Mouse (Mus musculus) urinary bladder, postnatal 4 days (tissue): ENCODE measurements at regions not wholly inside any gene's neighbourhood (a gene's known extent, or its start where the extent isn't known, plus 50 kb on each side); places are given as distances from the start of the nearest gene placed in this dataset.
A peak's percentile ranks its signal among the peaks of the same experiment; 100 is the strongest.

Experiments
- DNase-seq, 2 experiments: peaks; one replicate each; pipeline ENCODE4 v3.0.0; 2021 to 2022; ENCODE audit warnings: low spot score in 2 of 2

GRCm38 (mm10) chr1:88575917-88576669 is 66.2 kb upstream of the Glrp1 start:
- no peak for DNase-seq

DNA sequence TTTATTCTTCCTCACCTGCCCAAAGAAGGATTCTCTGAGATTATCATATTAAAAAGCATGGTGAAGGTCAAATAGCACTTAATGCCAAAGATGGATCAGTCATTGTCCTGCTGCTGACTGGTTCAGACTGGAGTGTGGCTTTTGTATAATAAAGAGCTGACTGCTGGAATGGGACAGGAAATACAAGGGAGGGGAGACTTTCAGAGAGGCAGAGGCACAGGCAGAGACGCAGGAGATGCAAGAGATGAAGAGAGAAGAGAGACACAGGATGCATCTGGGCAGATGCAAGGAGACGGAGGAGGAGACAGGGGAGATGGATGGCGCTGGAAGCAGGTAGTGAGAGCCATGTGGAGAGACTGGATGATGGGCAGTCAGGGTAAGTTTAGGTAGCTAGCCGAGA is 65.4 kb upstream of the Glrp1 start:
- no peak for DNase-seq

- DNase-seq: no peak
These were observed 62.3 kb upstream of the Glrp1 start for GRCm38 (mm10) chr1:88572161-88572560.

- DNase-seq: no peak
These were observed 58.7 kb upstream of the Glrp1 start for GRCm38 (mm10) chr1:88568447-88569053.

DNA sequence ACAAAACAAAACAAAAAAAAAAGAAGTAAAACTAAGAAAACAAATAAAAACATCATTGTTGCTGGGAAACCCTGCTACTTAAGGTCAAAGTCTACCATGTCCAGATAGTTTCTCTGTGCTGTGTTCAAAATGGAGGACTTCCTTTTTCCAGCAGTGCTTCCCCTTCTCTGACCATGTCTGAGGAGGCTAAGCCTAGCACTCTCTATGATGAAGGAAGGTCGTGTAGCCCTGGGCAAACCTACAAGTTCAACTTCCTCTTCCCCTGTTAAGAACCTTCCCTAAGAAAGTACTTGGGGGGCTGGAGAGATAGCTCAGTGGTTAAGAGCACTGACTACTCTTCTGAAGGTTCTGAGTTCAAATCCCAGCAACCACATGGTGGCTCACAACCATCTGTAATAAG is 57.3 kb upstream of the Glrp1 start:
- DNase-seq: no peak

- DNase-seq: no peak
These were observed 56.6 kb upstream of the Glrp1 start for GRCm38 (mm10) chr1:88566426-88566825.

GRCm38 (mm10) chr1:88564825-88565224 is 55.0 kb upstream of the Glrp1 start:
- no peak for DNase-seq

GRCm38 (mm10) chr1:88562361-88562760 is 52.5 kb upstream of the Glrp1 start:
- DNase-seq: peak; percentile 63 to 86

GRCm38 (mm10) chr1:88560771-88561170 is 50.9 kb upstream of the Glrp1 start:
- no peak for DNase-seq
